Mouse (Mus musculus) midbrain, embryonic 14.5 days (tissue): ENCODE data around the gene Gucy2e. TPM values are rescaled to one million over a fixed set of nuclear protein-coding genes. Genes with fewer than 3 reads are reported as not detected.

Experiments used
- ATAC-seq: fragments of 200-750 bp; cut with Nextera tagmentation; 2 replicates; pipeline ENCODE4 v1.8.0; 2017; ENCODE audit warnings: moderate number of reproducible peaks, moderate library complexity; ENCODE audit not compliant: low FRiP score, low TSS enrichment
- DNase-seq: peaks from one replicate; pipeline ENCODE4 v3.0.0-alpha.2; 2015
- H3K27ac ChIP-seq: fragments of 300-500 bp; sonication (generic); replicated peaks from 2 replicates; pipeline ENCODE4 v1.5.1; 2014; ENCODE audit warnings: mild to moderate bottlenecking, low read depth, low read length, moderate library complexity
- H3K27me3 ChIP-seq: fragments of 300-500 bp; sonication (generic); 2 replicates; pipeline ENCODE4 v1.6.1; 2014; ENCODE audit warnings: low read length, control low read depth, mixed read lengths; ENCODE audit not compliant: control insufficient read depth, insufficient read depth
- H3K36me3 ChIP-seq: fragments of 300-500 bp; sonication (generic); 2 replicates; pipeline ENCODE4 v1.6.1; 2014; ENCODE audit warnings: low read length, control low read depth; ENCODE audit not compliant: control insufficient read depth, insufficient read depth
- H3K4me1 ChIP-seq: fragments of 300-500 bp; sonication (generic); 2 replicates; pipeline ENCODE4 v1.6.1; 2014; ENCODE audit warnings: mild to moderate bottlenecking, antibody characterized with exemption, low read length, control low read depth; ENCODE audit not compliant: control insufficient read depth, insufficient read depth
- H3K4me2 ChIP-seq: fragments of 300-500 bp; sonication (generic); 2 replicates; pipeline ENCODE4 v1.6.1; 2014; ENCODE audit warnings: mild to moderate bottlenecking, low read length, moderate library complexity
- H3K4me3 ChIP-seq: fragments of 300-500 bp; sonication (generic); replicated peaks from 2 replicates; pipeline ENCODE4 v1.5.1; 2014; ENCODE audit warnings: low read depth, low read length
- H3K9ac ChIP-seq: fragments of 300-500 bp; sonication (generic); replicated peaks from 2 replicates; pipeline ENCODE4 v1.6.1; 2014; ENCODE audit warnings: mild to moderate bottlenecking, low read length, moderate library complexity
- H3K9me3 ChIP-seq: fragments of 300-500 bp; sonication (generic); 2 replicates; pipeline ENCODE4 v1.6.1; 2016; ENCODE audit warnings: low read length, control low read depth, mixed read lengths; ENCODE audit not compliant: control insufficient read depth
- WGBS: fragments of 180-500 bp; shearing (Covaris S2); extraction: QIAGEN DNeasy Blood & Tissue Kit; methylation state at CpG from one replicate; pipeline ENCODE4 v1.1.7; 2014; 5-methylcytosine and 5-hydroxymethylcytosine counted together
- polyA plus RNA-seq: library from polyadenylated mRNA; unstranded; fragments of >200 nt; fragmentation: Nextera tagmentation; extraction: Ambion mirVana; gene quantifications from 2 replicates; pipeline ENCODE4 v1.2.1, GENCODE M21; 2014

Gene Gucy2e
- polyA plus RNA-seq, 1 experiment from 2014 or later, result 0.37 TPM

DNA sequence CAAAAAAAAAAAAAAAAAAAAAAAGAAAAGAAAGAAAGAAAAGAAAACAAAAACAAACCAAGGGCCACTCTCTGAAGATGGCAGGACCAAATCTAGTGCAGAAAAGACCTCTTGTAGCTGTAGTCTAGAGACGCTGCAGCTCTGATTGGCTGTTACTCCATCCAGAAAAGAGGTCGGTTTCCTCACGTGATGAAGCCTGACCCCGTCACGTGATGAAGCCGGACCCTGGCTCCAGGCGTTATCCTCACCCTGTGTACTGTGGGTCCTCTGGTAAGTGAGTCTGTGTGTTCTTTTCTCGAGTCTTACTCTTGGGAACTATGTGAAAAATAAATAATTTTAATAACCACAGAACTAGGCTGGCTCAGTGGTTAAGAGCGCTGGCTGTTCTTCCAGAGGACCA is 28.6 kb upstream of the Gucy2e start:
- Histone ChIP-seq H3K9me3 (no peaks in the 10 kb centered on the region), H3K36me3 (no peaks in the 10 kb centered on the region), H3K27me3 (0 out of 2 replicates have a peak, but pooled peaks cover 5% of the 10 kb centered on the region), H3K9ac (no peak overlapping the region), H3K4me1 (peaks cover 13% of the 10 kb centered on the region; the same call in 1 of the 2 replicates), H3K4me2 (no peak overlapping the region), H3K4me3 (no peak overlapping the region), H3K27ac (peak overlapping the region; percentile 39)
- 76% methylated on average over 9 of the region's 9 CpGs for WGBS
- DNase-seq, result no peak
- ATAC-seq, result no peak

DNA sequence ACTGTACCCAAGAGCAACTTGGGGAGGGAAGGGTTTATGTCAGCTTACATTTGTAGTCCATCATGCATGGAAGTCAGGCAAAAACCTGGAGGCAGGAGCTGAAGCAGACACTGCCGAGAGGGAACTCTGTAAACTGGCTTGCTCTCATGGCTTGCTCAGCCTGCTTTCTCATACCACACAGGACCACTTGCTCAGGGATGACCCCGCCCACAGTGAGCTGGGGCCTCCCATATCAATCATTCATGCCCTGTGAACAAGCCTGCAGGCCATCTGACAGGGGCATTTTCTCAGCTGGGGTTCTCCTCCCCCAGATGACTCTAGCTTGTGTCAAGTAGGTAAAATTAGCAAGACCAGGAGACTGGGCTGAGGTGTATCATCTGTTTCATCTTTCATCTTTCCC is 27.4 kb upstream of the Gucy2e start:
- 72% methylated on average over 2 of the region's 2 CpGs for WGBS
- DNase-seq (no peak), ATAC-seq (no peak)
- Histone ChIP-seq H3K4me3 (no peak overlapping the region), H3K4me2 (no peak overlapping the region), H3K4me1 (peaks cover 13% of the 10 kb centered on the region; the same call in 1 of the 2 replicates), H3K27me3 (0 out of 2 replicates have a peak, but pooled peaks cover 5% of the 10 kb centered on the region), H3K9me3 (no peaks in the 10 kb centered on the region), H3K27ac (no peak overlapping the region), H3K9ac (no peak overlapping the region), H3K36me3 (no peaks in the 10 kb centered on the region)

DNA sequence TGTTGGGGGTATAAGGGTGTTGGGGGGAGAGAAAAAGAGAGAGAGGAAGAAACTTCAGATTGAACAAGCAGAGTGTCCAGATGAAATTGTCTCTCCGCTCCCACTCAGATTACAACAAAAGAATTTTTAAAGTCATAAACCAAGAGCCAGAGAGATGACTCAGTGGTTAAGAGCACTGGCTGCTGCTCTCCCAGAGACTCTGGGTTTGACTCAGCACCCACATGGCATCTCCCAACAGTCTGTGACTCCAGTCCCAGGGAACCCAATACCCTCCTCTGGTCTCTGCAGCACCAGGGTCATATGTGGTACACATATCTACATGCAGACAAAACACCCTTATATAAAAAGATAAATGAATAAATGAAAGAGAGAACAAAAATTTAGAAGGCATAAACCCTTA is 23.3 kb upstream of the Gucy2e start:
- Histone ChIP-seq H3K36me3 (no peaks in the 10 kb centered on the region), H3K27me3 (no peaks in the 10 kb centered on the region), H3K4me3 (no peak overlapping the region), H3K27ac (no peak overlapping the region), H3K4me2 (no peak overlapping the region), H3K4me1 (no peaks in the 10 kb centered on the region), H3K9me3 (no peaks in the 10 kb centered on the region), H3K9ac (no peak overlapping the region)
- 96% methylated on average over 1 of the region's 1 CpGs for WGBS
- ATAC-seq (no peak), DNase-seq (no peak)

DNA sequence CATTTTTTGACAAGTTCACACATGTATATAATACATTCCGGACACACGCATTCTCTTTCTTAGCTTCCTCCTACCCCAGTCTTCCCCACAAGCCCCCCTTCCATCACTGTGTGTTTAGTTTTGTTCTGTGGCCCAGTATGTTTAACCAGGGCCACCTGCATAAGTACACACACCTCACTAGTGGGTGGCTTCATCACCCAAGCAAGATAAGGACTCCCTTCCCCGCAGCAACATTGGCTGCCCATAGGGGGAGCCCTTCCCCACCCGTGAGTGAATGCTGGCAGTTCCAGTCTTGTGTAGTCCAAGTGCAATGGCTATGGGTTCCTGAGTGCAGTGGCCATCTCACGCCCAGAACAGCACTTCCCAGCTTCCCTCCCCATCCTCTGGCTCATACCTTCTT is 21.5 kb upstream of the Gucy2e start:
- H3K4me3 ChIP-seq, result no peak overlapping the region
- no peak overlapping the region for H3K4me2 ChIP-seq
- ATAC-seq (no peak), DNase-seq (peak; percentile 69)
- WGBS, result 58% methylated on average over 5 of the region's 5 CpGs
- H3K9me3 ChIP-seq, result no peaks in the 10 kb centered on the region
- no peak overlapping the region for H3K27ac ChIP-seq
- no peaks in the 10 kb centered on the region for H3K4me1 ChIP-seq
- H3K9ac ChIP-seq, result no peak overlapping the region
- H3K36me3 ChIP-seq, result no peaks in the 10 kb centered on the region
- no peaks in the 10 kb centered on the region for H3K27me3 ChIP-seq

DNA sequence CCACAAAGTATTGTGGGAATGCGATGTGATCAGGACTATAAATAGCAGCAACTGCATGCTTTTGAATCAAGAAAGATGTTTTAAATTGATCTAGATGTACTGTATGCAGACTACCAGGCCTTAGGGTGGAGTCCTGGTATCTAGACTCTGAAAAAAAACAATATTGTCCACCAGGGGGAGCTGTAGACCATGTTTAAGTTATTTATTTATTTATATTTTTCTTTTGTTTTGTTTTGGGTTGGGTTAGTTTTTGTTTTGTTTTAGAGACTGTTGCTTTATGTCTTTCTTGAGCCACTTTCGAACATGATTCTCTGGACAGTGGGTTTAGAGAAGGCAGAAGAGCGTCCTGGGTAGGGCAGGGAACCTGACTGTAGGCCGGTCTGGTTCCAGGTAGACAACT is 21.0 kb upstream of the Gucy2e start:
- H3K36me3 ChIP-seq, result no peaks in the 10 kb centered on the region
- no peak overlapping the region for H3K9ac ChIP-seq
- ATAC-seq (no peak), DNase-seq (peak; percentile 86)
- H3K4me1 ChIP-seq, result no peaks in the 10 kb centered on the region
- H3K9me3 ChIP-seq, result no peaks in the 10 kb centered on the region
- H3K27ac ChIP-seq, result no peak overlapping the region
- no peak overlapping the region for H3K4me3 ChIP-seq
- H3K27me3 ChIP-seq, result no peaks in the 10 kb centered on the region
- 53% methylated on average over 4 of the region's 4 CpGs for WGBS
- no peak overlapping the region for H3K4me2 ChIP-seq

DNA sequence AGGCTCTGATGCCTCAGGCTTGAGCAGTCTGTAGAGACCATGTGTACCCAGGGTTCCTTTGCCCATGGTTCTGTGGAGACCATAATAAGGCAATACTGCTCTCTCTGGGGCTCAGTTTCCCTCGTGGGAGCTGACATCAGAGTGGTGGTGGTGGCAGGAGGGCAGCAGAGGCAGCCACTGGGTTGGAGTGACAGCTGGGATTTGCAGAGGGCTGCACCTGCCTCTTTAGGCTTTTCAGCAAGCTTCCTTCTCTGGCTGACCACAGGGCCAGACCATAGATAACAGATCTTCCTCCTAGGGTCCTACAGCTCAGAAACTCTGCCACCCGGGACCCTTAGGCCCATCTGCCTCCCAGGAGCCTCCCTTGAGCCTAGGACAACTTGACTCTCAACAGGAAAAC is 20.2 kb upstream of the Gucy2e start:
- H3K4me2 ChIP-seq, result no peak overlapping the region
- no peaks in the 10 kb centered on the region for H3K4me1 ChIP-seq
- no peak for DNase-seq
- no peaks in the 10 kb centered on the region for H3K27me3 ChIP-seq
- 59% methylated on average over 2 of the region's 2 CpGs for WGBS
- no peak overlapping the region for H3K9ac ChIP-seq
- ATAC-seq, result no peak
- H3K4me3 ChIP-seq, result no peak overlapping the region
- no peaks in the 10 kb centered on the region for H3K36me3 ChIP-seq
- no peaks in the 10 kb centered on the region for H3K9me3 ChIP-seq
- no peak overlapping the region for H3K27ac ChIP-seq

DNA sequence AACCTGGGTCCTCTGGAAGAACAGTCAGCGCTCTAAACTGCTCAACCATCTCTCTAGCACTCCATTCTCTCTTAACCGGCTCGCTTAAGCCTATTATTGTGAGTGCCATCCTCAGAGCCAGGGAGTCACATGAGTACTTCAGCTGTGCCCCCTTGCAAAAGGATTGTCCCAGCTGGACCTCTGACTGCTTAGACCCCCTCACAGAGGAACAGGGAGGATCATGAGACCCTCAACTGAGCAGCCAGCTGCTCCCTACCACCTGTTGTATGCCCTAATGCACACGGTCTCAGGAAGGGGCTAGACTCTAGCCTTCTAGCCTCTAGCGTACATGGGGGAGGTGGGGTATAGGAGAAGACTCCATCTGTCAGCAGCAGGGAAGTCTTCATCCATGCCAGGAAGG is 18.0 kb upstream of the Gucy2e start:
- ATAC-seq (no peak), DNase-seq (no peak)
- Histone ChIP-seq H3K4me2 (no peak overlapping the region), H3K9me3 (no peaks in the 10 kb centered on the region), H3K36me3 (no peaks in the 10 kb centered on the region), H3K9ac (no peak overlapping the region), H3K27ac (no peak overlapping the region), H3K27me3 (no peaks in the 10 kb centered on the region), H3K4me3 (no peak overlapping the region), H3K4me1 (no peaks in the 10 kb centered on the region)
- WGBS, result 75% methylated on average over 5 of the region's 5 CpGs

DNA sequence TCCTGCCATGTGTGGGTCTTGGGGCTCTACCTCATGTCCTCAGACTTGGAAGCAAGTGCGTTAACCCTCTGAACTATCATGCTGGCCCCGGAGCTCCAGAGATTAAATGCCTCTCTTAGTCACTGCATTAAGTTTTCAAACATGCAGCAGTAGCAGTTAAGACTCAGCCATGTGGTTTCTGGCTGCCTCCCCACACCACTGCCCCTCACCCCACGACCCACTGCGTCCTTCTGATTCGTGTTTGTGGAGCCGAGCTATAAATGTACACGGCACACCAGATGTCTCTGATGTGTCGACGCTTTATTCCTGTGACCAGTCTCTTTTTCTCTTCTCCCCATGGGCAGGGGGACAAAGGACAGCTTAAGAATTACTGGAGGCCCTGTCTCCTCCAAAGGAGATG is 16.3 kb upstream of the Gucy2e start:
- WGBS, result 28% methylated on average over 9 of the region's 9 CpGs
- no peak for DNase-seq
- Histone ChIP-seq H3K36me3 (no peaks in the 10 kb centered on the region), H3K27me3 (no peaks in the 10 kb centered on the region), H3K4me2 (no peak overlapping the region), H3K27ac (no peak overlapping the region), H3K4me3 (no peak overlapping the region), H3K4me1 (no peaks in the 10 kb centered on the region), H3K9ac (no peak overlapping the region), H3K9me3 (no peaks in the 10 kb centered on the region)
- no peak for ATAC-seq

DNA sequence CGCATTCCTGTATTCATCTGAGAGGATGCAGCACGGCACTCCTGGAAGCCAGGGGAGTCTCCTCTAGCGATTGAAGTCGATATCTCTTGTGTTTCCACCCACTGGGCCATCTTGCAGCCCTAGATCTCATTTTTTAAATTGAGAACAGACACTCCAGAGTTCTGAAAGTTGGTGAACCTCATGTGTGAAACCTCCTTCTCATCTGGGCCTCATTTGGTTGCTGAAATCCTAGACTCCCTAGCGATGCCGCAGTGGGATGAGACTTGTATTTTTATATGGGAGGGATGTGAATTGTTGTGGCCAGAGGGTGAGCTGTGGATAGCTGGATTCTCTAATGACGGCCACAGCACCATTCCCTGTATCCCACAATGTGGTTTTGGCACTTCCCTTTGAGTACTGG is 15.1 kb upstream of the Gucy2e start:
- 87% methylated on average over 7 of the region's 7 CpGs for WGBS
- DNase-seq (no peak), ATAC-seq (no peak)
- H3K9ac ChIP-seq, result no peak overlapping the region
- no peaks in the 10 kb centered on the region for H3K9me3 ChIP-seq
- no peak overlapping the region for H3K4me2 ChIP-seq
- H3K4me1 ChIP-seq, result no peaks in the 10 kb centered on the region
- H3K27ac ChIP-seq, result no peak overlapping the region
- H3K36me3 ChIP-seq, result no peaks in the 10 kb centered on the region
- no peak overlapping the region for H3K4me3 ChIP-seq
- H3K27me3 ChIP-seq, result no peaks in the 10 kb centered on the region
